Mouse (Mus musculus): ENCODE measurements around the gene Myb.

- TF ChIP-seq CTCF (IDR thresholded peaks at IDR 0.05; ENCODE audit: low read depth) (no peak), EP300 (optimal IDR thresholded peaks at IDR 0.05) (no peak)
Measured at GRCm38 (mm10) chr10:21167165-21167564, 6.4 kb upstream of the Myb start.
